In the genomic region with DNA sequence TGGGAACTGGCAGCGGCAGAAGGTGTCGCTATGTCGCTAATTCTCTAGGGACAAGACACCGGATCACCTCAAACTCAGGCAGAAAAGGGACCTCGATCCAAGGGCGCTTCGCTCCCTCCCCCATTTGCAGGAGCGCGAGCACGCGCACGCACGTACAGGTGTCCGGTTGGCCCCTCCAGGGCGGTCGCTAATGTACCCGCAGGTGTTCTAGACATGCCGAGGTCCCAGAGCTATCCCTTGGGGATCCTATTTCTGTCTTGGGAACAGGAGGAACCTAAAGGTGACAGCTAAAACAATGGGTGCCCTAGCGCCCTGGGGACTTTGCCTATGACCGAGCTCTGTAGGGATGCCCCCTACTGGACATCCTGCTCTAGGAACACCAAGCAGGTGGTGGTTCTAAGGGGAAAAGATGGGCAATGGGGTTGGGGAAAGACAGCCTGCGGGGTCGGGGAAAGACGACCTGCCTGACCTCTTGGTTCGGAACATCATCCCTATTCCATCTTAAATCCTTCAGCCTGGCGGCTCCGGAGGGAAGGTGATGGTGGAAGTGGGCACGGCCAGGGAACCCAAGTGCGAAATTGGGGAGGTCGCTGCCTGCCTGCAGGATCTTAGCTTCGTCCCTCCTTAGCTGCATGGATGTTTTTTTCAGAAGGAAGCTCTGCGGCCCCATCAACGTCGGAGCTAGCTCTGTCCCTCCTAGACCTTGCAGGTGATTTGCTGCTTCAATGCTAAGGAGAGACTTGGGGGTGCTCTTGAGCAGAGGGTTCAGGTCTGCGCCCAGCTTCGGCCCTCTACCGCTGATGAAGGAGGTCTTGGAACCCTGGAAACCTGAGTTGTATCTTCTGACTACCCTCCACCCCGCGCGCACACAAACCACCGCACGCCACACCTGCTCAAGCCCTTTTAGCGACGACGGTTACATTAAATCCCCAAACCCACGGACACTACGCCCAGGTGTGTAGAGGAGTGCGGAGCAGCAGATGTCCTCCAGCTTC, we compare ENCODE assay signal across 8 mouse cellular contexts. TPM values are rescaled to one million over a fixed set of nuclear protein-coding genes. Genes with fewer than 3 reads are reported as not detected.
DNase-seq lines count a peak whose midpoint lies in the region; ATAC-seq lines count a peak whose summit lies in the region.

No protein-coding gene starts in this region.

- H3K27ac ChIP-seq in forebrain, embryonic 12.5 days: peak overlapping the region; percentile 92
- H3K27ac ChIP-seq in midbrain, embryonic 10.5 days (replicated peaks): peak overlapping the region; percentile 86

- H3K4me2 ChIP-seq in forebrain, embryonic 12.5 days: peak overlapping the region; percentile 97

- H3K27me3 ChIP-seq in forebrain, embryonic 12.5 days: peaks cover 83% of the 10 kb centered on the region
- H3K27me3 ChIP-seq in midbrain, embryonic 10.5 days (ENCODE audit: low read depth, poor library complexity, severe bottlenecking): peaks cover 100% of the 10 kb centered on the region

- H3K36me3 ChIP-seq in forebrain, embryonic 12.5 days (replicated peaks): no peaks in the 10 kb centered on the region
- no peaks in the 10 kb centered on the region for H3K36me3 ChIP-seq in midbrain, embryonic 10.5 days

- peaks cover 59% of the 10 kb centered on the region for H3K4me1 ChIP-seq in forebrain, embryonic 12.5 days
- peaks cover 78% of the 10 kb centered on the region for H3K4me1 ChIP-seq in midbrain, embryonic 10.5 days

- peak; percentile 36 to 38 for DNase-seq in frontal cortex, postnatal 10 days (ENCODE audit: low spot score in 2 of 2)
- peak; percentile 48 for DNase-seq in NIH3T3 (ENCODE audit: low read depth)
- peak; percentile 55 for DNase-seq in kidney, adult 9 months
- DNase-seq in midbrain, embryonic 10.5 days (ENCODE audit: low spot score): peak; percentile 56
- DNase-seq in thymus, postnatal 0 days (ENCODE audit: low spot score): peak; percentile 60
- no peak for DNase-seq in ovary, postnatal 36 days (ENCODE audit: low spot score)

- 1% methylated on average over 47 of the region's 47 CpGs for WGBS in forebrain, embryonic 12.5 days
- WGBS in midbrain, embryonic 10.5 days: 2% methylated on average over 47 of the region's 47 CpGs

- H3K9ac ChIP-seq in forebrain, embryonic 12.5 days: peak overlapping the region; percentile 59

- peak overlapping the region; percentile 63 for H3K4me3 ChIP-seq in forebrain, embryonic 12.5 days (replicated peaks)
- H3K4me3 ChIP-seq in midbrain, embryonic 10.5 days: peak overlapping the region; percentile 71

- no peak for ATAC-seq in frontal cortex, adult (ENCODE audit: low TSS enrichment)
- no peak for ATAC-seq in forebrain, embryonic 12.5 days (ENCODE audit: low FRiP score)

- no peaks in the 10 kb centered on the region for H3K9me3 ChIP-seq in forebrain, embryonic 12.5 days
- no peaks in the 10 kb centered on the region for H3K9me3 ChIP-seq in midbrain, embryonic 10.5 days (replicated peaks)

RNA-seq across cellular contexts. Expression of gene Cbx8, which starts 13.9 kb away (rescaled TPM):
- polyA plus RNA-seq in forebrain, embryonic 12.5 days (2016; fragmentation: Nextera tagmentation; extraction: Ambion mirVana): 11.5 and 11.7 TPM in 2 replicates
- 13.5 and 15.0 TPM in 2 replicates for polyA plus RNA-seq in midbrain, embryonic 10.5 days (2016; fragmentation: Nextera tagmentation; extraction: Ambion mirVana)
- 10.7 and 12.3 TPM in 2 replicates for polyA plus RNA-seq in thymus, postnatal 0 days (2015; fragmentation: Nextera tagmentation; extraction: Ambion mirVana)

RNA-seq across cellular contexts. Expression of gene Cbx4, which starts 31.4 kb away (rescaled TPM):
- 12.7 and 14.5 TPM in 2 replicates for polyA plus RNA-seq in forebrain, embryonic 12.5 days (2016; fragmentation: Nextera tagmentation; extraction: Ambion mirVana)
- 5.1 and 7.1 TPM in 2 replicates for polyA plus RNA-seq in midbrain, embryonic 10.5 days (2016; fragmentation: Nextera tagmentation; extraction: Ambion mirVana)
- 25.1 and 26.8 TPM in 2 replicates for polyA plus RNA-seq in thymus, postnatal 0 days (2015; fragmentation: Nextera tagmentation; extraction: Ambion mirVana)

RNA-seq across cellular contexts. Expression of gene Cbx2, which starts 31.9 kb away (rescaled TPM):
- 84.2 and 89.3 TPM in 2 replicates for polyA plus RNA-seq in forebrain, embryonic 12.5 days (2016; fragmentation: Nextera tagmentation; extraction: Ambion mirVana)
- polyA plus RNA-seq in midbrain, embryonic 10.5 days (2016; fragmentation: Nextera tagmentation; extraction: Ambion mirVana): 108 and 110 TPM in 2 replicates
- 19.5 and 22.3 TPM in 2 replicates for polyA plus RNA-seq in thymus, postnatal 0 days (2015; fragmentation: Nextera tagmentation; extraction: Ambion mirVana)
